Mouse (Mus musculus) neural tube, embryonic 15.5 days (tissue): Measurements from ENCODE around the gene Olfr1454. TPM values are rescaled to one million over a fixed set of nuclear protein-coding genes. Genes with fewer than 3 reads are reported as not detected.

Source experiments
- ATAC-seq: fragments of 200-750 bp; cut with Nextera tagmentation; 2 replicates; pipeline ENCODE4 v1.8.0; 2017; ENCODE audit warnings: mild to moderate bottlenecking, moderate TSS enrichment, moderate library complexity; ENCODE audit not compliant: low FRiP score
- H3K27ac ChIP-seq: fragments of 300-500 bp; sonication (generic); replicated peaks from 2 replicates; pipeline ENCODE4 v1.5.1; 2015; ENCODE audit warnings: mild to moderate bottlenecking, inconsistent platforms
- H3K27me3 ChIP-seq: fragments of 300-500 bp; sonication (generic); replicated peaks from 2 replicates; pipeline ENCODE4 v1.6.1; 2015; ENCODE audit warnings: inconsistent platforms
- H3K36me3 ChIP-seq: fragments of 300-500 bp; sonication (generic); 2 replicates; pipeline ENCODE4 v1.6.1; 2015; ENCODE audit warnings: inconsistent platforms
- H3K4me1 ChIP-seq: fragments of 300-500 bp; sonication (generic); 2 replicates; pipeline ENCODE4 v1.6.1; 2015; ENCODE audit warnings: inconsistent platforms
- H3K4me2 ChIP-seq: fragments of 300-500 bp; sonication (generic); 2 replicates; pipeline ENCODE4 v1.6.1; 2015; ENCODE audit warnings: inconsistent platforms, mild to moderate bottlenecking, moderate library complexity
- H3K4me3 ChIP-seq: fragments of 300-500 bp; sonication (generic); replicated peaks from 2 replicates; pipeline ENCODE4 v1.5.1; 2015; ENCODE audit warnings: mild to moderate bottlenecking, inconsistent platforms
- H3K9ac ChIP-seq: fragments of 300-500 bp; sonication (generic); replicated peaks from 2 replicates; pipeline ENCODE4 v1.6.1; 2015; ENCODE audit warnings: mild to moderate bottlenecking, inconsistent platforms
- H3K9me3 ChIP-seq: fragments of 300-500 bp; sonication (generic); replicated peaks from 2 replicates; pipeline ENCODE4 v1.6.1; 2016; ENCODE audit warnings: inconsistent platforms
- WGBS: fragments of 180-500 bp; shearing (Covaris S2); methylation state at CpG from one replicate; pipeline ENCODE4 v1.1.7; 2015; ENCODE audit warnings: mixed read lengths; 5-methylcytosine and 5-hydroxymethylcytosine counted together
- polyA plus RNA-seq: library from polyadenylated mRNA; unstranded; fragments of >200 nt; fragmentation: Nextera tagmentation; extraction: Ambion mirVana; gene quantifications from 2 replicates; pipeline ENCODE4 v1.2.1, GENCODE M21; 2015

The Olfr1454 gene
- polyA plus RNA-seq, result not detected in 2 replicates

DNA sequence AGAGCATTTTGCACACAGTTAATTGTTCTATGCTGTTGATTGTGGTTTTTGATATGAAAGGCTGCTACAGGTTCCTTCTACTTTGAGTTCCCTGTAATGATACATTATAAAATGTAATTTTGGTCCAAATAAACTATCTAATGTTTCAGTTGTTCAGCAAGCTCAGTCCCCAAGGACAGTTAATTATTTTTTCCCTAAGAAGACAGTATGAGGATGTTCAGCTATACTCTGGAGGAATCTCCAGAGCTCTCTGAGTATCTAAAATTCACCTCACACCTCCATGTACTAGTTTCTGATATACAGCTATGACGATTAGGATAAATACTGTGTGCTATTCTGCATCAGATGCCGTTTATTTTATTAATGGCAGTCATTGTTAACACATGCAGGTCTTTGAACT is at the start of gene Olfr1454:
Gene Olfr1454, plus strand, starts transcription at position 301 of the 400 bp plus-strand sequence.
- H3K27me3 ChIP-seq, result no peaks in the 10 kb centered on the region
- no peaks in the 10 kb centered on the region for H3K36me3 ChIP-seq
- no peak for ATAC-seq
- no peak within 1 kb of the TSS for H3K4me3 ChIP-seq
- H3K9ac ChIP-seq, result no peak within 1 kb of the TSS
- no peak within 1 kb of the TSS for H3K4me2 ChIP-seq
- 74% methylated on average over 2 of the region's 2 CpGs for WGBS
- no peak within 1 kb of the TSS for H3K27ac ChIP-seq
- no peaks in the 10 kb centered on the region for H3K4me1 ChIP-seq
- peaks cover 17% of the 10 kb centered on the region for H3K9me3 ChIP-seq

DNA sequence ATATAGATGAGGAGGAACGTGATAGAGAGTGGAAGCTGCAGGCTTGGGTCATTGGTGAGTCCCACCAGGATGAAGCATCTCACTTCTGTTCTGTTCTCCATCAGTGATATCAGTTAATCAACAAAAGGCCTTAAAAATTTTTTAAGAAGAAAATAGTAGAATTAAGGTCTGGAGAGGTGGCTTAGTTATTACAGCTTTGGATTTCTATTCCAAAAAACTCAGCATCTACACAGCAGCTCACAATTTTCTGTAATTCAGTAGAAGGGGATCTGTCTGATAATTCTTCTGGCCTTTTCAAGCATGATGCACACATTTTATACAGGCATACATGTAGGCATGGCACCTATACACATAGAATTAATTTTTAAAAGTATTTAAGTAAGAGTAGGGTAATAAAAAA is 32.2 kb upstream of the Olfr1454 start, which contains the start of gene Olfr1453:
Gene Olfr1453, minus strand, starts transcription at position 101 of the 400 bp plus-strand sequence.
- Histone ChIP-seq H3K4me3 (no peak within 1 kb of the TSS), H3K9ac (no peak within 1 kb of the TSS), H3K9me3 (0 out of 2 replicates have a peak, but pooled peaks cover 4% of the 10 kb centered on the region), H3K27me3 (no peaks in the 10 kb centered on the region), H3K36me3 (no peaks in the 10 kb centered on the region), H3K4me2 (no peak within 1 kb of the TSS), H3K4me1 (no peaks in the 10 kb centered on the region), H3K27ac (no peak within 1 kb of the TSS)
- ATAC-seq, result no peak
- 67% methylated on average over 1 of the region's 1 CpGs for WGBS

DNA sequence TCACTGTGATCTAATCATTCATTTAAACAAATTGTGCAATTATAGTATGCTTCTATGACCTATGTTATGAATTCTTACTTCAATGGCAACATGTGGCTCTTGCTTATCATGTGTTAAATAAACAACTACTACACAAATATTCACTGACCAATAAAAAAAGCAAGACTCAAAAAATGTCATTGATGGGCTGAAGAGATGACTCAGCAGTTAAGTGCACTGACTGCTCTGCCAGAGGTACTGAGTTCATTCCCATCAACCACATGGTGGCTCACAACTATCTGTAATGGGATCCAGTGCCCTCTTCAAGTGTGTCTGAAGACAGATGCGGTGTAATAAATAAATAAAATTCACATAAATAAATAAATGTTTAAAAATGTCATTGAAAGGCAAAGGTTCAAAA is 33.5 kb downstream of the Olfr1454 start:
- 91% methylated on average over 1 of the region's 1 CpGs for WGBS
- H3K4me3 ChIP-seq, result no peak overlapping the region
- no peaks in the 10 kb centered on the region for H3K4me1 ChIP-seq
- H3K36me3 ChIP-seq, result no peaks in the 10 kb centered on the region
- peaks cover 6% of the 10 kb centered on the region; the same call in 1 of the 2 replicates for H3K9me3 ChIP-seq
- ATAC-seq, result no peak
- H3K9ac ChIP-seq, result no peak overlapping the region
- H3K4me2 ChIP-seq, result no peak overlapping the region
- no peak overlapping the region for H3K27ac ChIP-seq
- H3K27me3 ChIP-seq, result no peaks in the 10 kb centered on the region

DNA sequence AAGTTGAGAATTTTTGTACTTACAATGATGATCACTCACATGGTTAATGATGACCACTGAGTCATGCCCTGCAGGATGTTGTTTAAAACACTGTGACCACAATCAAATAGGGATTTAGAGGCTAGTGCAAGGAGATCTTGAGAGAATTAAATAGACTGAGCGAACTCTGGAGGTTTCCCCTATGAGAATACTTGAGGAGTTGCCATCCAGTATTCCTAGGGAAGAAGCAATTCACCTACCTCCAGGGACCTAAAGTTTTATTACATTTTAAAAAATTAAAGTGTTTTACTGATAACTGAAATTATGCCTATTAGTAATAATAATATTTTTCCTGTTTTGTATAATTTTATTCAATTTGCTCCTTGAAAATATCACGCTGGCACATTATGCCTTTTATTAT is 37.4 kb downstream of the Olfr1454 start, which contains the start of gene Olfr1457:
Gene Olfr1457, minus strand, starts transcription at position 101 of the 400 bp plus-strand sequence.
- WGBS, result 82% methylated on average over 2 of the region's 2 CpGs
- ATAC-seq, result no peak
- 0 out of 2 replicates have a peak, but pooled peaks cover 6% of the 10 kb centered on the region for H3K9me3 ChIP-seq

DNA sequence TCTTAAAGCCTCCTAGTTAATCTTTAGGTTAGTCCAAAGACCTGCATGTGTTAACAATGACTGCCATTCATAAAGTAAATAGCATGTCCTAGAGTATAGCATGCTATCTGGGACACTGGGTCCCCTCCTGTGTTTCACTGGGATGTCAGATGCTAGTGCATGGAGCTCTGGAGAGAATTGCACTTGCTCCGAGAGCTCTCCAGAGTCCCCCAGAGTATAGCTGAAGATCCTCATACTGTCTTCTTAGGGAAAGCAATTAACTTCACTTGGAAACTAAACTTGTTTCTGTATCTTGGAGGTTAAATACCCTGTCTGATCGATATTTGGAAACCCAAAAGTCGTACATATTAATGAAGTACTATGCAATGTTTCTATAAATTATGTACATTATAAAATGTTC is 46.3 kb downstream of the Olfr1454 start, which contains the start of gene Olfr1458:
Gene Olfr1458, minus strand, starts transcription at position 101 of the 400 bp plus-strand sequence.
- Histone ChIP-seq H3K4me2 (no peak within 1 kb of the TSS), H3K36me3 (no peaks in the 10 kb centered on the region), H3K27me3 (no peaks in the 10 kb centered on the region), H3K27ac (no peak within 1 kb of the TSS), H3K4me1 (no peaks in the 10 kb centered on the region), H3K9ac (no peak within 1 kb of the TSS), H3K9me3 (peaks cover 9% of the 10 kb centered on the region; the same call in 1 of the 2 replicates), H3K4me3 (no peak within 1 kb of the TSS)
- no peak for ATAC-seq
- WGBS, result 91% methylated on average over 3 of the region's 3 CpGs

More for the DNA sequence above, 37.4 kb downstream of the Olfr1454 start, which contains the start of gene Olfr1457:
- no peak within 1 kb of the TSS for H3K27ac ChIP-seq
- no peaks in the 10 kb centered on the region for H3K4me1 ChIP-seq
- no peak within 1 kb of the TSS for H3K4me2 ChIP-seq
- no peaks in the 10 kb centered on the region for H3K36me3 ChIP-seq
- H3K4me3 ChIP-seq, result no peak within 1 kb of the TSS
- no peak within 1 kb of the TSS for H3K9ac ChIP-seq
- no peaks in the 10 kb centered on the region for H3K27me3 ChIP-seq

Other genes starting within 250 kb of the Olfr1454 start
- gene Gm5244, start 213.9 kb upstream of the Olfr1454 start, polyA plus RNA-seq, result not detected in 2 replicates
- gene Olfr1444, start 203.3 kb upstream of the Olfr1454 start, polyA plus RNA-seq, result not detected in 2 replicates
- gene Olfr1445, start 176.8 kb upstream of the Olfr1454 start, polyA plus RNA-seq, result not detected in 2 replicates
- gene Olfr1446, start 167.1 kb upstream of the Olfr1454 start, polyA plus RNA-seq, result not detected in 2 replicates
- gene Olfr1447, start 156.9 kb upstream of the Olfr1454 start, polyA plus RNA-seq, result not detected in 2 replicates
- not detected in 2 replicates for gene Olfr1448, start 136.2 kb upstream of the Olfr1454 start, polyA plus RNA-seq
- gene Olfr1449, start 129.8 kb upstream of the Olfr1454 start, polyA plus RNA-seq, result not detected in 2 replicates
- not detected in 2 replicates for gene Olfr1450, start 110.4 kb upstream of the Olfr1454 start, polyA plus RNA-seq
- gene Olfr1451, start 65.6 kb upstream of the Olfr1454 start, polyA plus RNA-seq, result not detected in 2 replicates
- not detected in 2 replicates for gene Olfr1453, start 32.3 kb upstream of the Olfr1454 start, polyA plus RNA-seq
- not detected in 2 replicates for gene Olfr1457, start 37.3 kb downstream of the Olfr1454 start, polyA plus RNA-seq
- not detected in 2 replicates for gene Olfr1458, start 46.2 kb downstream of the Olfr1454 start, polyA plus RNA-seq
- 0.03 TPM in 1 of 2 replicates, not detected in the other for gene Olfr1459, start 88.9 kb downstream of the Olfr1454 start, polyA plus RNA-seq
- gene Olfr1461, start 102.4 kb downstream of the Olfr1454 start, polyA plus RNA-seq, result not detected in 2 replicates
- not detected in 2 replicates for gene Olfr1462, start 125.1 kb downstream of the Olfr1454 start, polyA plus RNA-seq
- gene Olfr1463, start 170.7 kb downstream of the Olfr1454 start, polyA plus RNA-seq, result not detected in 2 replicates